Mouse (Mus musculus) ES-Bruce4 (cell line): ENCODE data around the gene Pappa. TPM values are rescaled to one million over a fixed set of nuclear protein-coding genes. Genes with fewer than 3 reads are reported as not detected.

Experiments used
- H3K27ac ChIP-seq: 2 replicates; pipeline ENCODE4 v1.5.1; 2012; ENCODE audit warnings: low read length, inconsistent platforms; ENCODE audit not compliant: insufficient read depth
- H3K27me3 ChIP-seq: 2 replicates; pipeline ENCODE4 v1.6.1; 2012; ENCODE audit warnings: mild to moderate bottlenecking, low read length, inconsistent platforms; ENCODE audit not compliant: control insufficient read depth, poor library complexity, insufficient read depth, severe bottlenecking
- H3K36me3 ChIP-seq: 2 replicates; pipeline ENCODE4 v1.6.1; 2012; ENCODE audit warnings: inconsistent platforms, mild to moderate bottlenecking, low read length, moderate library complexity; ENCODE audit not compliant: control insufficient read depth, poor library complexity, insufficient read depth, severe bottlenecking
- H3K4me1 ChIP-seq: one replicate; pipeline ENCODE4 v1.8.1; 2011; ENCODE audit warnings: low read length; ENCODE audit not compliant: control insufficient read depth, insufficient read depth
- H3K4me3 ChIP-seq: 2 replicates; pipeline ENCODE4 v1.5.1; 2011; ENCODE audit warnings: low read depth, mild to moderate bottlenecking, low read length
- H3K9ac ChIP-seq: 2 replicates; pipeline ENCODE4 v1.6.1; 2012; ENCODE audit warnings: low read depth, mild to moderate bottlenecking, inconsistent platforms; ENCODE audit not compliant: poor library complexity, severe bottlenecking
- H3K9me3 ChIP-seq: replicated peaks from 2 replicates; pipeline ENCODE4 v1.6.1; 2012; ENCODE audit warnings: mild to moderate bottlenecking, low read length, inconsistent platforms; ENCODE audit not compliant: control insufficient read depth, poor library complexity, insufficient read depth, severe bottlenecking
- CTCF ChIP-seq: IDR thresholded peaks from one replicate; pipeline ENCODE4 v1.8.1; 2011; ENCODE audit warnings: low read depth, low read length
- EP300 ChIP-seq: IDR thresholded peaks from 2 replicates; pipeline ENCODE4 v1.6.1; 2011; ENCODE audit warnings: low read depth, low read length; ENCODE audit not compliant: insufficient read depth
- POLR2A ChIP-seq: IDR thresholded peaks from one replicate; pipeline ENCODE4 v1.8.1; 2011; ENCODE audit warnings: low read length; ENCODE audit not compliant: insufficient read depth
- polyA plus RNA-seq: library from polyadenylated mRNA; stranded (reverse); fragments of >200 nt; gene quantifications from 2 replicates; pipeline ENCODE4 v1.2.4, GENCODE M21; 2011; ENCODE audit warnings: low read depth; ENCODE audit not compliant: missing spikeins, insufficient read depth, insufficient read length

Gene Pappa
- polyA plus RNA-seq, 1 experiment = 1.1 TPM

- no peaks in the 10 kb centered on the region for H3K36me3 ChIP-seq
- H3K4me1 ChIP-seq = no peaks in the 10 kb centered on the region
- no peak overlapping the region for H3K27ac ChIP-seq
- peaks cover 9% of the 10 kb centered on the region for H3K27me3 ChIP-seq
- no peak for TF ChIP-seq POLR2A
- H3K9me3 ChIP-seq = no peaks in the 10 kb centered on the region
- no peak overlapping the region for H3K4me3 ChIP-seq
- H3K9ac ChIP-seq = no peak overlapping the region
These were observed 130.1 kb downstream of the Pappa start for GRCm38 (mm10) chr4:65254073-65254472.

DNA sequence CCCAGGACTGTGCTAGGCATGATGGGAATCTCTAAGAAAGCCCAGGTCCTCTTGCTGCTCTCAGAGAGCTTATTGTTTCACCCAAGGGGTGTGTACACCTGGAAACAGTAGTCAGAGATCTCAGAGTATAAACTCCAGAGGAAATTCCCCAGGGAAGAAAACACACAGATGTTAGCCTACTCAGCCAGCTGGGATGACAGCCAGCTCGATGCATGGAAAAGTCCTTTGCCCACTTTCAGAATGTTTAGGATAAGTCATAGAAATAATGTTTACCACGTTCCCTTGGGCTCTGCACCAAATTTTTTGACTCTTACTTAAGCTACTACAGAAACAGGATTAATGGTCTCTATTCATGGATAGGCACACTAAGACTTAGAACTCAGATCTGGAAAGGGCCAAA, 143.1 kb downstream of the Pappa start:
- no peak for TF ChIP-seq EP300
- TF ChIP-seq POLR2A = no peak
- no peak for TF ChIP-seq CTCF
- peaks cover 3% of the 10 kb centered on the region; the same call in 1 of the 2 replicates for H3K27me3 ChIP-seq
- H3K9me3 ChIP-seq = no peaks in the 10 kb centered on the region
- no peak overlapping the region for H3K4me3 ChIP-seq
- H3K9ac ChIP-seq = no peak overlapping the region
- H3K4me1 ChIP-seq = no peaks in the 10 kb centered on the region
- no peak overlapping the region for H3K27ac ChIP-seq
- no peaks in the 10 kb centered on the region for H3K36me3 ChIP-seq

DNA sequence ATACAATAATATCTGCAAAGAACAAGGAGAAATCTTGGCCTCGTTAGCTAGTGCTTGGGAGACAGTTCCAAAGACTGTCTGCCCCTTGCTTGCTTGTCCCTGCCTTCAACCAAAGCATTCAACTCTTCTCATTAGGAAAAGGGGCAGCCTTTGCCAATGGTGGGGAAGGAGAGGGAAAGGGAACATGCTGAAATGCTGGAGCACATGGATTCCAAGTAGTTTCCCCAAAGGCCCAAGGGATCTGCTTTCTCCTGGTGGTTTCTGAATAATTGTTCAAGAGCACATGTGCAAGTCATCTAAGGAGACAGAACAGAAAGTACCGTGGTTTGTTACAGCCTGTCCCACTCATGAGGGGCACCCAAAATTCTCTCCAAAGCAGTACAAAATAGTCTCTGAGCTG, 146.0 kb downstream of the Pappa start:
- Histone ChIP-seq H3K27ac (no peak overlapping the region), H3K27me3 (peaks cover 3% of the 10 kb centered on the region; the same call in 1 of the 2 replicates), H3K9me3 (no peaks in the 10 kb centered on the region), H3K36me3 (no peaks in the 10 kb centered on the region), H3K4me1 (no peaks in the 10 kb centered on the region), H3K4me3 (no peak overlapping the region), H3K9ac (no peak overlapping the region)
- no peak for TF ChIP-seq EP300
- no peak for TF ChIP-seq CTCF
- TF ChIP-seq POLR2A = no peak

DNA sequence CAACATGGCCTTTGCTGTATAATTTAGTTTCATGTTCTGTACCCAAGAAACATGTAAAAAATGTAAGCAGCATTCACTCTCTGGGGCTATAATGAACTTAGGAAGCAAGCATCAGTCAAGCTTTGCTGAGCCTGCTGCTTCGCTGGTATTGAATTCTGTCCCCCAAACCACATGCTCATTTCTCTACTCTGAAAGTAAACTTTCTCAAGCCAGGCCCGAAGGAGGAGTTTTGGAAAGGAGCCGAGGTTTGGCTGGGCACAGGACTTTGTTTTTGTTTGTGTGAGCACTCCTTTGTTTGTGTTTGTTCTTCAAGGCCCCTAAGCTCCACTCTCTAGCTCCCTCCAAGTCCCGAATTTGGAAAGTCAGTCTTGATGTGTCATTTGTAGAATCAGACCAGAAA, 148.3 kb downstream of the Pappa start:
- H3K36me3 ChIP-seq = no peaks in the 10 kb centered on the region
- H3K4me3 ChIP-seq = no peak overlapping the region
- TF ChIP-seq POLR2A (no peak), EP300 (no peak), CTCF (no peak)
- no peak overlapping the region for H3K27ac ChIP-seq
- no peaks in the 10 kb centered on the region for H3K4me1 ChIP-seq
- peaks cover 1% of the 10 kb centered on the region; the same call in 1 of the 2 replicates for H3K27me3 ChIP-seq
- H3K9ac ChIP-seq = no peak overlapping the region
- H3K9me3 ChIP-seq = no peaks in the 10 kb centered on the region

GRCm38 (mm10) chr4:65273299-65273851, 149.4 kb downstream of the Pappa start:
- H3K27me3 ChIP-seq = peaks cover 1% of the 10 kb centered on the region; the same call in 1 of the 2 replicates

GRCm38 (mm10) chr4:65278451-65279271, 154.7 kb downstream of the Pappa start:
- Histone ChIP-seq H3K4me1 (peaks cover 1% of the 10 kb centered on the region), H3K9me3 (no peaks in the 10 kb centered on the region), H3K9ac (no peak overlapping the region), H3K27me3 (no peaks in the 10 kb centered on the region; the same call in 1 of the 2 replicates), H3K4me3 (no peak overlapping the region), H3K27ac (no peak overlapping the region), H3K36me3 (no peaks in the 10 kb centered on the region)
- TF ChIP-seq POLR2A (no peak), CTCF (no peak), EP300 (no peak)

More at GRCm38 (mm10) chr4:65273299-65273851, 149.4 kb downstream of the Pappa start:
- Histone ChIP-seq H3K9me3 (no peaks in the 10 kb centered on the region), H3K36me3 (no peaks in the 10 kb centered on the region), H3K27ac (no peak overlapping the region), H3K4me1 (no peaks in the 10 kb centered on the region), H3K9ac (no peak overlapping the region), H3K4me3 (no peak overlapping the region)
- TF ChIP-seq CTCF = no peak
- no peak for TF ChIP-seq POLR2A
- no peak for TF ChIP-seq EP300
